Comparison of ENCODE assay signal across 7 mouse cellular contexts in the genomic region with DNA sequence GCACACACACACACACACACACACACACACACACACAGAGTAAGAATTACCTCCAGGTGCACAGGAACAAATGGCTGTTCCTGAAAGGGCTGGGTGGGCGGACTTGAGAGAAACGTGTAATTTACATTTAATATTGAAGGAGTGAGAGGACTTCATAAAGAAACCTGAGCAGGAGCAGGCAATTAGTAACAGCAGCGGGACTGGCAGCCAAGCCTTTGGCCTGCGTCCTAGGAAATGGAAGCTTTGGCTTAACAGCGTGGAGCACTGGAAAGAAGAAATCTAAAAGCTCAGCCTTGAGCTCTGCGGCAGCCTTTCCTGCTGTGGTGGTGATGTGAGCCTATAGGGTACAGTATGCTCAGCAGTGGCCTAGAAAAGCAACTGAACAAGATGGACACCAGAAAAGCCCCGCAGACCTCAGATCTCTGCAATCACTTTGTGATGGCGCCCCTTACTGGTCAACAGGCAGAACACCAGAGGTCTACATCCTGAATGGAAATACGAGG.
A peak's percentile ranks its signal among the peaks of the same experiment; 100 is the strongest.
DNase-seq lines count a peak whose midpoint lies in the region; ATAC-seq lines count a peak whose summit lies in the region.

No protein-coding gene starts in this region.

- peak; percentile 78 for DNase-seq in Muller cell, postnatal 12 days (ENCODE audit: inconsistent ontology term)
- peak; percentile 3 for DNase-seq in c-Kit-positive CD71-positive TER-119-positive erythroid progenitor cells, embryonic 14.5 days (ENCODE audit: low spot score)
- DNase-seq in forebrain, embryonic 10.5 days (ENCODE audit: extremely low spot score, low spot score), result peak; percentile 47
- peak; percentile 74 for DNase-seq in limb, embryonic 11.5 days (ENCODE audit: low spot score)
- peak; percentile 95 for DNase-seq in retina, embryonic 14.5 days (ENCODE audit: low spot score)

- 72% methylated on average over 9 of the region's 9 CpGs for WGBS in forebrain, embryonic 10.5 days
- 66% methylated on average over 9 of the region's 9 CpGs for WGBS in kidney, embryonic 14.5 days
- WGBS in limb, embryonic 11.5 days, result 66% methylated on average over 9 of the region's 9 CpGs

- no peak overlapping the region for H3K9ac ChIP-seq in kidney, embryonic 14.5 days (ENCODE audit: low read depth, low read length)
- no peak overlapping the region for H3K9ac ChIP-seq in limb, embryonic 11.5 days (ENCODE audit: low read length)

- H3K27me3 ChIP-seq in forebrain, embryonic 10.5 days (ENCODE audit: poor library complexity, severe bottlenecking), result peaks cover 64% of the 10 kb centered on the region
- no peaks in the 10 kb centered on the region for H3K27me3 ChIP-seq in kidney, embryonic 14.5 days (ENCODE audit: control insufficient read depth, insufficient read depth, low read length)
- H3K27me3 ChIP-seq in limb, embryonic 11.5 days (ENCODE audit: control insufficient read depth, insufficient read depth, low read length), result no peaks in the 10 kb centered on the region

- peak; percentile 73 for ATAC-seq in kidney, embryonic 14.5 days (ENCODE audit: low FRiP score, low TSS enrichment)
- ATAC-seq in limb, embryonic 11.5 days (ENCODE audit: insufficient number of reproducible peaks, low FRiP score, low TSS enrichment, low read depth), result peak; percentile 62; the same call in 1 of the 2 replicates
- ATAC-seq in megakaryocyte, adult 5-6 weeks (ENCODE audit: poor library complexity, severe bottlenecking), result no peak

- no peaks in the 10 kb centered on the region for H3K36me3 ChIP-seq in forebrain, embryonic 10.5 days (replicated peaks)
- no peaks in the 10 kb centered on the region for H3K36me3 ChIP-seq in kidney, embryonic 14.5 days (ENCODE audit: control insufficient read depth, insufficient read depth, low read length)
- H3K36me3 ChIP-seq in limb, embryonic 11.5 days (ENCODE audit: control insufficient read depth, insufficient read depth, low read length), result no peaks in the 10 kb centered on the region

- H3K4me2 ChIP-seq in kidney, embryonic 14.5 days (replicated peaks; ENCODE audit: low read depth, low read length), result no peak overlapping the region
- H3K4me2 ChIP-seq in limb, embryonic 11.5 days (ENCODE audit: low read depth, severe bottlenecking), result no peak overlapping the region

- H3K4me1 ChIP-seq in forebrain, embryonic 10.5 days, result peaks cover 31% of the 10 kb centered on the region
- no peaks in the 10 kb centered on the region for H3K4me1 ChIP-seq in kidney, embryonic 14.5 days (ENCODE audit: control insufficient read depth, insufficient read depth, low read length)
- H3K4me1 ChIP-seq in limb, embryonic 11.5 days (ENCODE audit: control insufficient read depth, insufficient read depth, low read length), result no peaks in the 10 kb centered on the region

- H3K9me3 ChIP-seq in forebrain, embryonic 10.5 days, result no peaks in the 10 kb centered on the region
- no peaks in the 10 kb centered on the region for H3K9me3 ChIP-seq in kidney, embryonic 14.5 days (ENCODE audit: control insufficient read depth, low read length)
- H3K9me3 ChIP-seq in limb, embryonic 11.5 days (ENCODE audit: control insufficient read depth, low read length), result no peaks in the 10 kb centered on the region

- H3K4me3 ChIP-seq in forebrain, embryonic 10.5 days, result no peak overlapping the region; the same call in 1 of the 2 replicates
- H3K4me3 ChIP-seq in kidney, embryonic 14.5 days (ENCODE audit: low read length), result no peak overlapping the region
- H3K4me3 ChIP-seq in limb, embryonic 11.5 days (ENCODE audit: low read depth, low read length), result no peak overlapping the region

- peak overlapping the region; percentile 72 for H3K27ac ChIP-seq in forebrain, embryonic 10.5 days
- H3K27ac ChIP-seq in kidney, embryonic 14.5 days (ENCODE audit: low read depth, low read length), result no peak overlapping the region
- H3K27ac ChIP-seq in limb, embryonic 11.5 days (replicated peaks; ENCODE audit: low read depth, low read length), result no peak overlapping the region

Comparison
In these comparisons a context has a peak if more than half of its experiments do, and no peak if none do; other contexts are left out.
1. DNase-seq: peak in every context shown above with its lines; median percentile 95 in retina, embryonic 14.5 days; 78 in Muller cell, postnatal 12 days; 74 in limb, embryonic 11.5 days; 47 in forebrain, embryonic 10.5 days; 3 in c-Kit-positive CD71-positive TER-119-positive erythroid progenitor cells, embryonic 14.5 days.